Mouse (Mus musculus): ENCODE measurements around the gene Tmco4. TPM values are rescaled to one million over a fixed set of nuclear protein-coding genes. Genes with fewer than 3 reads are reported as not detected.

Tmco4 gene
- polyA plus RNA-seq, 1 experiment from 2014 or later = 10.2 TPM

- WGBS = 82% methylated on average over 11 of the region's 11 CpGs
- no peak for DNase-seq (ENCODE audit: low spot score)
- Histone ChIP-seq H3K9ac (ENCODE audit: low read depth, low read length) (no peak overlapping the region), H3K27ac (no peak overlapping the region), H3K27me3 (ENCODE audit: insufficient read depth, low read length) (no peaks in the 10 kb centered on the region), H3K36me3 (ENCODE audit: insufficient read depth, low read length) (0 out of 2 replicates have a peak, but pooled peaks cover 3% of the 10 kb centered on the region), H3K4me3 (replicated peaks; ENCODE audit: low read depth, low read length) (no peak overlapping the region), H3K9me3 (replicated peaks; ENCODE audit: low read length) (no peaks in the 10 kb centered on the region), H3K4me2 (ENCODE audit: low read length) (no peak overlapping the region), H3K4me1 (replicated peaks; ENCODE audit: insufficient read depth, low read length) (0 out of 2 replicates have a peak, but pooled peaks cover 5% of the 10 kb centered on the region)
- TF ChIP-seq CTCF (IDR thresholded peaks at IDR 0.05; ENCODE audit: low read depth) = no peak
- no peak for ATAC-seq (replicated peaks; ENCODE audit: low FRiP score, low read depth)
Observed at GRCm38 (mm10) chr4:139033263-139034009, 60.7 kb downstream of the Tmco4 start.

GRCm38 (mm10) chr4:139034010-139034367 lies 61.3 kb downstream of the Tmco4 start:
- Histone ChIP-seq H3K9ac (ENCODE audit: low read depth, low read length) (no peak overlapping the region), H3K27ac (no peak overlapping the region), H3K4me2 (ENCODE audit: low read length) (no peak overlapping the region), H3K36me3 (ENCODE audit: insufficient read depth, low read length) (0 out of 2 replicates have a peak, but pooled peaks cover 3% of the 10 kb centered on the region), H3K9me3 (replicated peaks; ENCODE audit: low read length) (no peaks in the 10 kb centered on the region), H3K27me3 (ENCODE audit: insufficient read depth, low read length) (no peaks in the 10 kb centered on the region), H3K4me1 (replicated peaks; ENCODE audit: insufficient read depth, low read length) (0 out of 2 replicates have a peak, but pooled peaks cover 5% of the 10 kb centered on the region), H3K4me3 (replicated peaks; ENCODE audit: low read depth, low read length) (no peak overlapping the region)
- ATAC-seq (replicated peaks; ENCODE audit: low FRiP score, low read depth) (no peak), DNase-seq (ENCODE audit: low spot score) (no peak)
- TF ChIP-seq CTCF (IDR thresholded peaks at IDR 0.05; ENCODE audit: low read depth) = no peak
- 80% methylated on average over 8 of the region's 8 CpGs for WGBS

GRCm38 (mm10) chr4:139034540-139034939 lies 61.9 kb downstream of the Tmco4 start:
- Histone ChIP-seq H3K9ac (ENCODE audit: low read depth, low read length) (no peak overlapping the region), H3K9me3 (replicated peaks; ENCODE audit: low read length) (no peaks in the 10 kb centered on the region), H3K36me3 (ENCODE audit: insufficient read depth, low read length) (0 out of 2 replicates have a peak, but pooled peaks cover 3% of the 10 kb centered on the region), H3K4me3 (replicated peaks; ENCODE audit: low read depth, low read length) (no peak overlapping the region), H3K4me2 (ENCODE audit: low read length) (no peak overlapping the region), H3K4me1 (replicated peaks; ENCODE audit: insufficient read depth, low read length) (0 out of 2 replicates have a peak, but pooled peaks cover 7% of the 10 kb centered on the region), H3K27ac (no peak overlapping the region), H3K27me3 (ENCODE audit: insufficient read depth, low read length) (no peaks in the 10 kb centered on the region)
- DNase-seq (ENCODE audit: low spot score) = peak; percentile 29
- peak; percentile 68 for TF ChIP-seq CTCF (IDR thresholded peaks at IDR 0.05; ENCODE audit: low read depth)
- WGBS = 31% methylated on average over 4 of the region's 4 CpGs
- no peak for ATAC-seq (replicated peaks; ENCODE audit: low FRiP score, low read depth)

- DNase-seq (ENCODE audit: low spot score) (no peak), ATAC-seq (replicated peaks; ENCODE audit: low FRiP score, low read depth) (no peak)
- H3K4me1 ChIP-seq (replicated peaks; ENCODE audit: insufficient read depth, low read length) = 0 out of 2 replicates have a peak, but pooled peaks cover 11% of the 10 kb centered on the region
- 0 out of 2 replicates have a peak, but pooled peaks cover 3% of the 10 kb centered on the region for H3K36me3 ChIP-seq (ENCODE audit: insufficient read depth, low read length)
- TF ChIP-seq CTCF (IDR thresholded peaks at IDR 0.05; ENCODE audit: low read depth) = no peak
- no peaks in the 10 kb centered on the region for H3K9me3 ChIP-seq (replicated peaks; ENCODE audit: low read length)
- no peak overlapping the region for H3K4me3 ChIP-seq (replicated peaks; ENCODE audit: low read depth, low read length)
- H3K4me2 ChIP-seq (ENCODE audit: low read length) = no peak overlapping the region
- H3K27me3 ChIP-seq (ENCODE audit: insufficient read depth, low read length) = no peaks in the 10 kb centered on the region
- WGBS = 90% methylated on average over 3 of the region's 3 CpGs
- no peak overlapping the region for H3K27ac ChIP-seq
- H3K9ac ChIP-seq (ENCODE audit: low read depth, low read length) = no peak overlapping the region
Observed at GRCm38 (mm10) chr4:139034942-139035341, 62.3 kb downstream of the Tmco4 start.

GRCm38 (mm10) chr4:139035799-139036198 lies 63.1 kb downstream of the Tmco4 start:
- ATAC-seq (replicated peaks; ENCODE audit: low FRiP score, low read depth) = no peak
- 0 out of 2 replicates have a peak, but pooled peaks cover 3% of the 10 kb centered on the region for H3K36me3 ChIP-seq (ENCODE audit: insufficient read depth, low read length)
- 95% methylated on average over 3 of the region's 3 CpGs for WGBS
- H3K27me3 ChIP-seq (ENCODE audit: insufficient read depth, low read length) = no peaks in the 10 kb centered on the region
- H3K4me3 ChIP-seq (replicated peaks; ENCODE audit: low read depth, low read length) = no peak overlapping the region
- no peak for TF ChIP-seq CTCF (IDR thresholded peaks at IDR 0.05; ENCODE audit: low read depth)
- H3K9ac ChIP-seq (ENCODE audit: low read depth, low read length) = no peak overlapping the region
- no peak for DNase-seq (ENCODE audit: low spot score)
- no peak overlapping the region for H3K27ac ChIP-seq
- no peaks in the 10 kb centered on the region for H3K9me3 ChIP-seq (replicated peaks; ENCODE audit: low read length)
- 0 out of 2 replicates have a peak, but pooled peaks cover 13% of the 10 kb centered on the region for H3K4me1 ChIP-seq (replicated peaks; ENCODE audit: insufficient read depth, low read length)
- H3K4me2 ChIP-seq (ENCODE audit: low read length) = no peak overlapping the region

GRCm38 (mm10) chr4:139037795-139038607 lies 65.3 kb downstream of the Tmco4 start:
- WGBS = 43% methylated on average over 17 of the region's 17 CpGs
- ATAC-seq (replicated peaks; ENCODE audit: low FRiP score, low read depth) = peak; percentile 33; the same call in 1 of the 2 replicates
- no peak for TF ChIP-seq CTCF (IDR thresholded peaks at IDR 0.05; ENCODE audit: low read depth)
- peak; percentile 34 for DNase-seq (ENCODE audit: low spot score)
- Histone ChIP-seq H3K4me1 (replicated peaks; ENCODE audit: insufficient read depth, low read length) (0 out of 2 replicates have a peak, but pooled peaks cover 13% of the 10 kb centered on the region), H3K4me2 (ENCODE audit: low read length) (no peak overlapping the region), H3K27ac (no peak overlapping the region), H3K4me3 (replicated peaks; ENCODE audit: low read depth, low read length) (no peak overlapping the region), H3K9ac (ENCODE audit: low read depth, low read length) (no peak overlapping the region), H3K36me3 (ENCODE audit: insufficient read depth, low read length) (0 out of 2 replicates have a peak, but pooled peaks cover 3% of the 10 kb centered on the region), H3K9me3 (replicated peaks; ENCODE audit: low read length) (no peaks in the 10 kb centered on the region), H3K27me3 (ENCODE audit: insufficient read depth, low read length) (no peaks in the 10 kb centered on the region)
